Mouse (Mus musculus) E14TG2a.4 (cell line): ENCODE measurements around the gene Wwox.
A peak's percentile ranks its signal among the peaks of the same experiment; 100 is the strongest.

Experiments used
- H3K27me3 ChIP-seq: 2 replicates; pipeline ENCODE4 v1.6.1; 2014; ENCODE audit warnings: low read length, control low read depth; ENCODE audit not compliant: insufficient read depth
- H3K36me3 ChIP-seq: 2 replicates; pipeline ENCODE4 v1.6.1; 2014; ENCODE audit warnings: low read length, control low read depth; ENCODE audit not compliant: insufficient read depth
- H3K4me1 ChIP-seq: replicated peaks from 2 replicates; pipeline ENCODE4 v1.6.1; 2014; ENCODE audit warnings: low read depth, low read length, control low read depth
- H3K4me3 ChIP-seq: replicated peaks from 2 replicates; pipeline ENCODE4 v1.5.1; 2014; ENCODE audit warnings: mild to moderate bottlenecking, low read length
- H3K9me3 ChIP-seq: 2 replicates; pipeline ENCODE4 v1.6.1; 2014; ENCODE audit warnings: low read length, control low read depth
- CTCF ChIP-seq: conservative IDR thresholded peaks from 2 replicates; pipeline ENCODE4 v1.5.1; 2014; ENCODE audit warnings: low read length
- NANOG ChIP-seq: IDR thresholded peaks from 2 replicates; pipeline ENCODE4 v1.6.1; 2014; ENCODE audit warnings: borderline replicate concordance, low read length, mixed read lengths
- POU5F1 ChIP-seq: IDR thresholded peaks from 2 replicates; pipeline ENCODE4 v1.6.1; 2014; ENCODE audit warnings: low read length, borderline replicate concordance

Wwox gene

GRCm38 (mm10) chr8:114801428-114802134 lies 362.1 kb downstream of the Wwox start:
- peaks cover 34% of the 10 kb centered on the region for H3K4me1 ChIP-seq
- no peaks in the 10 kb centered on the region for H3K9me3 ChIP-seq
- peaks cover 12% of the 10 kb centered on the region for H3K27me3 ChIP-seq
- TF ChIP-seq NANOG (no peak), CTCF (no peak), POU5F1 (no peak)
- no peak overlapping the region for H3K4me3 ChIP-seq
- no peaks in the 10 kb centered on the region for H3K36me3 ChIP-seq

GRCm38 (mm10) chr8:114803113-114803512 lies 363.7 kb downstream of the Wwox start:
- Histone ChIP-seq H3K36me3 (no peaks in the 10 kb centered on the region), H3K27me3 (peaks cover 8% of the 10 kb centered on the region)
- TF ChIP-seq NANOG = no peak
- peak; percentile 36; the same call in 1 of the 2 replicates for TF ChIP-seq CTCF

GRCm38 (mm10) chr8:114806826-114807420 lies 367.5 kb downstream of the Wwox start:
- no peaks in the 10 kb centered on the region for H3K36me3 ChIP-seq
- H3K4me1 ChIP-seq = peaks cover 17% of the 10 kb centered on the region
- no peak for TF ChIP-seq NANOG
- no peak for TF ChIP-seq POU5F1
- TF ChIP-seq CTCF = no peak
- H3K27me3 ChIP-seq = no peaks in the 10 kb centered on the region
- H3K9me3 ChIP-seq = 0 out of 2 replicates have a peak, but pooled peaks cover 3% of the 10 kb centered on the region
- H3K4me3 ChIP-seq = no peak overlapping the region

More at GRCm38 (mm10) chr8:114803113-114803512, 363.7 kb downstream of the Wwox start:
- Histone ChIP-seq H3K4me1 (peaks cover 42% of the 10 kb centered on the region), H3K9me3 (no peaks in the 10 kb centered on the region), H3K4me3 (no peak overlapping the region)

GRCm38 (mm10) chr8:114807676-114808426 lies 368.4 kb downstream of the Wwox start:
- H3K4me3 ChIP-seq = no peak overlapping the region
- no peaks in the 10 kb centered on the region for H3K36me3 ChIP-seq
- 0 out of 2 replicates have a peak, but pooled peaks cover 3% of the 10 kb centered on the region for H3K9me3 ChIP-seq
- peaks cover 8% of the 10 kb centered on the region; the same call in 1 of the 2 replicates for H3K4me1 ChIP-seq
- H3K27me3 ChIP-seq = 0 out of 2 replicates have a peak, but pooled peaks cover 4% of the 10 kb centered on the region
- TF ChIP-seq NANOG (no peak), CTCF (no peak), POU5F1 (no peak)

- H3K9me3 ChIP-seq = peaks cover 9% of the 10 kb centered on the region
Measured at GRCm38 (mm10) chr8:114810470-114810869, 371.0 kb downstream of the Wwox start.

GRCm38 (mm10) chr8:114813830-114814229 lies 374.4 kb downstream of the Wwox start:
- peaks cover 9% of the 10 kb centered on the region for H3K9me3 ChIP-seq
- no peak overlapping the region for H3K4me3 ChIP-seq
- H3K4me1 ChIP-seq = peaks cover 12% of the 10 kb centered on the region
- H3K27me3 ChIP-seq = peaks cover 12% of the 10 kb centered on the region
- H3K36me3 ChIP-seq = no peaks in the 10 kb centered on the region
- no peak for TF ChIP-seq CTCF
- TF ChIP-seq POU5F1 = no peak
- no peak for TF ChIP-seq NANOG

More at GRCm38 (mm10) chr8:114810470-114810869, 371.0 kb downstream of the Wwox start:
- Histone ChIP-seq H3K36me3 (no peaks in the 10 kb centered on the region), H3K27me3 (peaks cover 10% of the 10 kb centered on the region), H3K4me1 (peaks cover 8% of the 10 kb centered on the region; the same call in 1 of the 2 replicates), H3K4me3 (no peak overlapping the region)
- no peak for TF ChIP-seq POU5F1
- TF ChIP-seq NANOG = no peak
- no peak for TF ChIP-seq CTCF

- Histone ChIP-seq H3K4me1 (peaks cover 12% of the 10 kb centered on the region), H3K9me3 (peaks cover 9% of the 10 kb centered on the region), H3K36me3 (no peaks in the 10 kb centered on the region), H3K4me3 (no peak overlapping the region), H3K27me3 (peaks cover 12% of the 10 kb centered on the region)
- no peak for TF ChIP-seq POU5F1
- no peak for TF ChIP-seq CTCF
- TF ChIP-seq NANOG = no peak
Measured at GRCm38 (mm10) chr8:114814769-114815736, 375.6 kb downstream of the Wwox start.

- no peak for TF ChIP-seq NANOG
- TF ChIP-seq POU5F1 = no peak
- no peak for TF ChIP-seq CTCF
- peaks cover 12% of the 10 kb centered on the region for H3K27me3 ChIP-seq
- H3K4me3 ChIP-seq = no peak overlapping the region
- peaks cover 12% of the 10 kb centered on the region for H3K4me1 ChIP-seq
- H3K36me3 ChIP-seq = no peaks in the 10 kb centered on the region
- peaks cover 6% of the 10 kb centered on the region for H3K9me3 ChIP-seq
Measured at GRCm38 (mm10) chr8:114816343-114816742, 376.9 kb downstream of the Wwox start.
